13 mouse cellular contexts compared by ENCODE assay signal in genomic region chrX:106840409-106840808, GRCm38 (mm10). TPM values are rescaled to one million over a fixed set of nuclear protein-coding genes. Genes with fewer than 3 reads are reported as not detected.
DNase-seq lines count a peak whose midpoint lies in the region; ATAC-seq lines count a peak whose summit lies in the region.
"Had no signal": no experiment of that assay in that cellular context is flagged by ENCODE, and none has a peak within 500 bp of the region (broad histone marks: within the 10 kb centered on the region; RNA-seq: fewer than 3 reads in every experiment).

TSS of gene Rtl3 (minus strand) at chrX:106840644.

- no peak within 1 kb of the TSS for H3K4me3 ChIP-seq in heart, embryonic 12.5 days
- peak within 1 kb of the TSS; percentile 20; the same call in 1 of the 2 replicates for H3K4me3 ChIP-seq in lung, embryonic 16.5 days (ENCODE audit: low read length)
- H3K4me3 ChIP-seq in hindbrain, embryonic 12.5 days: no peak within 1 kb of the TSS
- H3K4me3 ChIP-seq: liver, embryonic 13.5 days had no signal

- no peak for ATAC-seq in heart, embryonic 12.5 days (ENCODE audit: insufficient number of reproducible peaks, low FRiP score)
- ATAC-seq in lung, embryonic 16.5 days (ENCODE audit: low read depth): peak; percentile 87
- no peak for ATAC-seq in hindbrain, embryonic 12.5 days (ENCODE audit: low FRiP score)
- ATAC-seq: CD4-positive, CD25-positive, alpha-beta regulatory T cell, adult 4 months had no signal

- DNase-seq in heart, adult 11 months: no peak
- no peak for DNase-seq in lung, postnatal 25 days (ENCODE audit: low spot score)
- DNase-seq in left cerebral cortex, adult 18-20 months (ENCODE audit: low spot score in 2 of 2): peak; percentile 15 to 38
- peak; percentile 34 to 60 for DNase-seq in right cerebral cortex, postnatal 36 days (ENCODE audit: low spot score in 2 of 2)
- DNase-seq in urinary bladder, postnatal 36 days (ENCODE audit: low spot score in 2 of 2): no peak
- DNase-seq: gastrocnemius, postnatal 14 days; kidney, adult 8-10 months; liver, embryonic 13.5 days had no signal

- no peak within 1 kb of the TSS for H3K9ac ChIP-seq in heart, embryonic 12.5 days
- H3K9ac ChIP-seq in lung, embryonic 16.5 days (ENCODE audit: low read length): no peak within 1 kb of the TSS
- H3K9ac ChIP-seq in hindbrain, embryonic 12.5 days: no peak within 1 kb of the TSS
- H3K9ac ChIP-seq: liver, embryonic 13.5 days had no signal

- H3K4me2 ChIP-seq in heart, embryonic 12.5 days: peak within 1 kb of the TSS; percentile 16
- H3K4me2 ChIP-seq in lung, embryonic 16.5 days (ENCODE audit: low read depth, low read length): peak within 1 kb of the TSS; percentile 35
- no peak within 1 kb of the TSS for H3K4me2 ChIP-seq in hindbrain, embryonic 12.5 days (replicated peaks)
- H3K4me2 ChIP-seq: liver, embryonic 13.5 days had no signal

- WGBS in heart, embryonic 12.5 days: 48% methylated on average over 7 of the region's 7 CpGs
- WGBS in lung, embryonic 16.5 days: 27% methylated on average over 7 of the region's 7 CpGs
- WGBS in hindbrain, embryonic 12.5 days: 75% methylated on average over 7 of the region's 7 CpGs

- H3K36me3 ChIP-seq in heart, embryonic 12.5 days: no peaks in the 10 kb centered on the region
- H3K36me3 ChIP-seq in lung, embryonic 16.5 days (ENCODE audit: control insufficient read depth, insufficient read depth, low read length): peaks cover 3% of the 10 kb centered on the region; the same call in 1 of the 2 replicates
- H3K36me3 ChIP-seq in hindbrain, embryonic 12.5 days: no peaks in the 10 kb centered on the region
- H3K36me3 ChIP-seq: liver, embryonic 13.5 days had no signal

- H3K27ac ChIP-seq in heart, embryonic 12.5 days (ENCODE audit: poor library complexity, severe bottlenecking): 0 out of 2 replicates have a peak within 1 kb of the TSS, but pooled peaks have one; percentile 6
- peak within 1 kb of the TSS; percentile 65 for H3K27ac ChIP-seq in lung, embryonic 16.5 days (ENCODE audit: low read length)
- no peak within 1 kb of the TSS for H3K27ac ChIP-seq in hindbrain, embryonic 12.5 days
- H3K27ac ChIP-seq: liver, embryonic 13.5 days had no signal

- H3K9me3 ChIP-seq in heart, embryonic 12.5 days (replicated peaks): peaks cover 13% of the 10 kb centered on the region
- peaks cover 14% of the 10 kb centered on the region for H3K9me3 ChIP-seq in lung, embryonic 16.5 days (ENCODE audit: control insufficient read depth, low read length)
- H3K9me3 ChIP-seq in hindbrain, embryonic 12.5 days (replicated peaks): no peaks in the 10 kb centered on the region
- H3K9me3 ChIP-seq: liver, embryonic 13.5 days had no signal

- no peaks in the 10 kb centered on the region for H3K27me3 ChIP-seq in heart, embryonic 12.5 days (replicated peaks)
- no peaks in the 10 kb centered on the region for H3K27me3 ChIP-seq in lung, embryonic 16.5 days (ENCODE audit: control insufficient read depth, insufficient read depth, low read depth, low read length)
- H3K27me3 ChIP-seq in hindbrain, embryonic 12.5 days: no peaks in the 10 kb centered on the region
- H3K27me3 ChIP-seq: liver, embryonic 13.5 days had no signal

- H3K4me1 ChIP-seq in heart, embryonic 12.5 days (replicated peaks): no peaks in the 10 kb centered on the region
- no peaks in the 10 kb centered on the region for H3K4me1 ChIP-seq in lung, embryonic 16.5 days (replicated peaks; ENCODE audit: control insufficient read depth, insufficient read depth, low read length)
- H3K4me1 ChIP-seq in hindbrain, embryonic 12.5 days: no peaks in the 10 kb centered on the region
- H3K4me1 ChIP-seq: liver, embryonic 13.5 days had no signal

RNA-seq across cellular contexts. Expression of gene Rtl3, which starts in this region (rescaled TPM):
- 3.8 and 3.9 TPM in 2 replicates for polyA plus RNA-seq in heart, embryonic 12.5 days (2016; fragmentation: Nextera tagmentation; extraction: Ambion mirVana)
- polyA plus RNA-seq in lung, embryonic 16.5 days (2015; fragmentation: Nextera tagmentation; extraction: Ambion mirVana): 14.3 and 14.8 TPM in 2 replicates
- not detected for total RNA-seq in left cerebral cortex, adult 18-20 months (2021)
- polyA plus RNA-seq in hindbrain, embryonic 12.5 days (2016; fragmentation: Nextera tagmentation; extraction: Ambion mirVana): 5.6 and 14.7 TPM in 2 replicates
- polyA plus RNA-seq: CD4-positive, CD25-positive, alpha-beta regulatory T cell, adult 4 months; cortical plate, adult 2 months had no signal

Comparison
In these comparisons a context has a peak if more than half of its experiments do, and no peak if none do; other contexts are left out.
1. Peak in DNase-seq in left cerebral cortex, adult 18-20 months; RNA of the gene not detected or under 1 TPM.
2. DNase-seq: peak in right cerebral cortex, postnatal 36 days (2 of 2); none in heart, adult 11 months (single experiment), lung, postnatal 25 days (single experiment) and urinary bladder, postnatal 36 days (0 of 2).